In genomic region chr4:48278757-48279497, GRCm38 (mm10) we compare ENCODE assay signal across 8 mouse cellular contexts. TPM values are rescaled to one million over a fixed set of nuclear protein-coding genes. Genes with fewer than 3 reads are reported as not detected.
DNase-seq lines count a peak whose midpoint lies in the region; ATAC-seq and TF ChIP-seq lines count a peak whose summit lies in the region.

No protein-coding gene starts in this region.

- TF ChIP-seq CTCF in G1E (IDR thresholded peaks at IDR 0.05; ENCODE audit: low read depth, low read length) = no peak
- peak; percentile 14; the same call in 1 of the 2 replicates for TF ChIP-seq CTCF in hindbrain, postnatal 0 days (IDR thresholded peaks at IDR 0.05; ENCODE audit: low read depth)

- H3K4me1 ChIP-seq in heart, embryonic 13.5 days = peaks cover 12% of the 10 kb centered on the region
- H3K4me1 ChIP-seq in G1E (ENCODE audit: insufficient read depth, low read depth, low read length) = peaks cover 14% of the 10 kb centered on the region
- peaks cover 16% of the 10 kb centered on the region for H3K4me1 ChIP-seq in embryonic facial prominence, embryonic 10.5 days
- peaks cover 4% of the 10 kb centered on the region for H3K4me1 ChIP-seq in hindbrain, postnatal 0 days (ENCODE audit: insufficient read depth, low read length)
- H3K4me1 ChIP-seq in liver, embryonic 16.5 days (ENCODE audit: control insufficient read depth, low read depth, low read length) = peaks cover 9% of the 10 kb centered on the region

- peak overlapping the region; percentile 97 for H3K9ac ChIP-seq in heart, embryonic 13.5 days
- peak overlapping the region; percentile 84 for H3K9ac ChIP-seq in hindbrain, postnatal 0 days (replicated peaks; ENCODE audit: low read length)
- H3K9ac ChIP-seq in liver, embryonic 16.5 days (ENCODE audit: low read depth, low read length) = peak overlapping the region; percentile 81

- intact Hi-C loops in heart, postnatal 25 days (cut with DNase I) = loop anchor here (2.0 kb wide), 1 partner anchor 54 kb away; no protein-coding TSS in a partner anchor

- H3K27ac ChIP-seq in heart, embryonic 13.5 days (replicated peaks) = peak overlapping the region; percentile 83
- H3K27ac ChIP-seq in embryonic facial prominence, embryonic 10.5 days (replicated peaks) = peak overlapping the region; percentile 96
- H3K27ac ChIP-seq in hindbrain, postnatal 0 days = peak overlapping the region; percentile 62
- H3K27ac ChIP-seq in liver, embryonic 16.5 days (ENCODE audit: low read length) = peak overlapping the region; percentile 29

- ATAC-seq in heart, embryonic 13.5 days (ENCODE audit: extremely low read depth, insufficient number of reproducible peaks, low FRiP score, low TSS enrichment) = 0 out of 2 replicates have a peak, but pooled peaks have one; percentile 10
- no peak for ATAC-seq in G1E (ENCODE audit: extremely low read depth, insufficient number of reproducible peaks, low FRiP score, poor library complexity, severe bottlenecking)
- no peak for ATAC-seq in hindbrain, postnatal 0 days
- no peak; the same call in 1 of the 2 replicates for ATAC-seq in liver, embryonic 16.5 days (ENCODE audit: low read depth)

- DNase-seq in heart, postnatal 25 days (ENCODE audit: low spot score) = no peak
- peak; percentile 39 for DNase-seq in G1E (ENCODE audit: low spot score)
- peak; percentile 52 for DNase-seq in embryonic facial prominence, embryonic 10.5 days (ENCODE audit: low spot score)
- DNase-seq in hindbrain, postnatal 0 days (ENCODE audit: low spot score) = peak; percentile 43
- peak; percentile 41 for DNase-seq in retina, embryonic 14.5 days (ENCODE audit: low spot score)
- DNase-seq in adrenal gland, adult 8-10 months = no peak

- no peaks in the 10 kb centered on the region for H3K9me3 ChIP-seq in heart, embryonic 13.5 days
- H3K9me3 ChIP-seq in G1E (replicated peaks) = no peaks in the 10 kb centered on the region
- H3K9me3 ChIP-seq in embryonic facial prominence, embryonic 10.5 days = no peaks in the 10 kb centered on the region
- no peaks in the 10 kb centered on the region for H3K9me3 ChIP-seq in hindbrain, postnatal 0 days (ENCODE audit: low read length)
- no peaks in the 10 kb centered on the region for H3K9me3 ChIP-seq in liver, embryonic 16.5 days (replicated peaks; ENCODE audit: control insufficient read depth, low read length)

- WGBS in heart, embryonic 13.5 days = under 1% methylated on average over 34 of the region's 34 CpGs
- under 1% methylated on average over 34 of the region's 34 CpGs for WGBS in embryonic facial prominence, embryonic 10.5 days
- WGBS in hindbrain, postnatal 0 days = 1% methylated on average over 34 of the region's 34 CpGs
- under 1% methylated on average over 34 of the region's 34 CpGs for WGBS in liver, embryonic 16.5 days (ENCODE audit: insufficient replicate concordance)

- H3K27me3 ChIP-seq in heart, embryonic 13.5 days (replicated peaks) = no peaks in the 10 kb centered on the region
- H3K27me3 ChIP-seq in G1E (ENCODE audit: insufficient read depth, low read length) = no peaks in the 10 kb centered on the region
- H3K27me3 ChIP-seq in embryonic facial prominence, embryonic 10.5 days (replicated peaks; ENCODE audit: low read depth, poor library complexity, severe bottlenecking) = no peaks in the 10 kb centered on the region
- no peaks in the 10 kb centered on the region for H3K27me3 ChIP-seq in hindbrain, postnatal 0 days (ENCODE audit: insufficient read depth, low read length)
- no peaks in the 10 kb centered on the region for H3K27me3 ChIP-seq in liver, embryonic 16.5 days (ENCODE audit: control insufficient read depth, insufficient read depth, low read depth, low read length)

- H3K36me3 ChIP-seq in heart, embryonic 13.5 days = no peaks in the 10 kb centered on the region
- peaks cover 21% of the 10 kb centered on the region for H3K36me3 ChIP-seq in G1E (replicated peaks)
- H3K36me3 ChIP-seq in embryonic facial prominence, embryonic 10.5 days (replicated peaks) = peaks cover 7% of the 10 kb centered on the region
- no peaks in the 10 kb centered on the region for H3K36me3 ChIP-seq in hindbrain, postnatal 0 days (ENCODE audit: insufficient read depth, low read length)
- no peaks in the 10 kb centered on the region for H3K36me3 ChIP-seq in liver, embryonic 16.5 days (ENCODE audit: control insufficient read depth, insufficient read depth)

- peak overlapping the region; percentile 84 for H3K4me2 ChIP-seq in heart, embryonic 13.5 days
- peak overlapping the region; percentile 86 for H3K4me2 ChIP-seq in hindbrain, postnatal 0 days (ENCODE audit: low read depth, low read length)
- peak overlapping the region; percentile 83 for H3K4me2 ChIP-seq in liver, embryonic 16.5 days (ENCODE audit: low read depth, low read length)

- H3K4me3 ChIP-seq in heart, embryonic 13.5 days = peak overlapping the region; percentile 99
- peak overlapping the region; percentile 99 for H3K4me3 ChIP-seq in G1E (ENCODE audit: low read depth, low read length)
- H3K4me3 ChIP-seq in embryonic facial prominence, embryonic 10.5 days = peak overlapping the region; percentile 89
- H3K4me3 ChIP-seq in hindbrain, postnatal 0 days (ENCODE audit: low read length) = peak overlapping the region; percentile 80
- peak overlapping the region; percentile 93 for H3K4me3 ChIP-seq in liver, embryonic 16.5 days (ENCODE audit: low read depth, low read length)

RNA-seq across cellular contexts. Expression of gene Erp44, which starts 0.4 kb away (rescaled TPM):
- polyA plus RNA-seq in heart, embryonic 13.5 days (2015; fragmentation: Nextera tagmentation; extraction: Ambion mirVana) = 55.4 and 60.3 TPM in 2 replicates
- 10 to 100 TPM; 32.7 to 33.8 TPM for total RNA-seq in heart, postnatal 25 days (2021)
- total RNA-seq in G1E (2014; fragmentation: Nextera tagmentation) (60.3 and 64.1 TPM in 2 replicates), G1E (2017) (40.1 and 47.6 TPM in 2 replicates)
- polyA plus RNA-seq in G1E (2012) = 5.8 and 8.0 TPM in 2 replicates
- 57.1 and 60.5 TPM in 2 replicates for polyA plus RNA-seq in embryonic facial prominence, embryonic 10.5 days (2016; fragmentation: Nextera tagmentation; extraction: Ambion mirVana)
- 15.1 and 27.3 TPM in 2 replicates for total RNA-seq in hindbrain, postnatal 0 days (2014; rRNA removed)
- 50.4 and 52.5 TPM in 2 replicates for polyA plus RNA-seq in hindbrain, postnatal 0 days (2015; fragmentation: Nextera tagmentation; extraction: Ambion mirVana)
- 51.9 and 52.1 TPM in 2 replicates for polyA plus RNA-seq in liver, embryonic 16.5 days (2015; fragmentation: Nextera tagmentation; extraction: Ambion mirVana)
- 10 to 100 TPM; 56.2 to 74.6 (median 68.8) TPM for total RNA-seq in adrenal gland, adult 8-10 months (2022)

RNA-seq across cellular contexts. Expression of gene Invs, which starts 0.6 kb away (rescaled TPM):
- polyA plus RNA-seq in heart, embryonic 13.5 days (2015; fragmentation: Nextera tagmentation; extraction: Ambion mirVana) = 4.5 TPM in 2 replicates
- 1 to 10 TPM; 3.3 to 3.9 TPM for total RNA-seq in heart, postnatal 25 days (2021)
- total RNA-seq in G1E (2014; fragmentation: Nextera tagmentation) (22.8 and 25.8 TPM in 2 replicates), G1E (2017) (8.2 and 10.2 TPM in 2 replicates)
- polyA plus RNA-seq in G1E (2012) = 7.4 and 7.5 TPM in 2 replicates
- polyA plus RNA-seq in embryonic facial prominence, embryonic 10.5 days (2016; fragmentation: Nextera tagmentation; extraction: Ambion mirVana) = 9.8 and 10.2 TPM in 2 replicates
- 4.7 and 10.9 TPM in 2 replicates for total RNA-seq in hindbrain, postnatal 0 days (2014; rRNA removed)
- polyA plus RNA-seq in hindbrain, postnatal 0 days (2015; fragmentation: Nextera tagmentation; extraction: Ambion mirVana) = 2.9 and 3.4 TPM in 2 replicates
- 1.6 and 1.9 TPM in 2 replicates for polyA plus RNA-seq in liver, embryonic 16.5 days (2015; fragmentation: Nextera tagmentation; extraction: Ambion mirVana)
- 10 to 100 TPM; 12.3 to 22.6 (median 17.1) TPM for total RNA-seq in adrenal gland, adult 8-10 months (2022)

Comparison
In these comparisons a context has a peak if more than half of its experiments do, and no peak if none do; other contexts are left out.
1. H3K27ac ChIP-seq: peak in every context shown above with its lines; median percentile 96 in embryonic facial prominence, embryonic 10.5 days; 83 in heart, embryonic 13.5 days; 62 in hindbrain, postnatal 0 days; 29 in liver, embryonic 16.5 days.
2. DNase-seq: peak in G1E (single experiment), embryonic facial prominence, embryonic 10.5 days (single experiment), hindbrain, postnatal 0 days (single experiment) and retina, embryonic 14.5 days (single experiment); none in heart, postnatal 25 days (single experiment) and adrenal gland, adult 8-10 months (single experiment).
3. Peak in every context shown above with its lines, with median percentiles within 50 percentile points of each other: H3K4me2 ChIP-seq, H3K4me3 ChIP-seq and H3K9ac ChIP-seq.